Mouse (Mus musculus) heart, adult 2 months (tissue): ENCODE results near the gene Tmem44.

Source experiments
- CTCF ChIP-seq: fragments of 200-600 bp; IDR thresholded peaks from 2 replicates; pipeline ENCODE4 v1.8.1; 2022; ENCODE audit warnings: antibody characterized with exemption, mild to moderate bottlenecking, moderate library complexity
- EP300 ChIP-seq: fragments of 200-500 bp; IDR thresholded peaks from 2 replicates; pipeline ENCODE4 v1.6.1; 2011; ENCODE audit warnings: low read depth, low read length, control low read depth; ENCODE audit not compliant: insufficient read depth
- POLR2A ChIP-seq: fragments of 200-500 bp; IDR thresholded peaks from 2 replicates; pipeline ENCODE4 v1.6.1; 2011; ENCODE audit warnings: mild to moderate bottlenecking, low read depth, low read length, control low read depth; ENCODE audit not compliant: insufficient read depth

GRCm38 (mm10) chr16:30517666-30518283 lies 32.9 kb downstream of the Tmem44 start:
- TF ChIP-seq CTCF (no peak), POLR2A (0 out of 2 replicates have a peak, but pooled peaks have one; percentile 21), EP300 (0 out of 2 replicates have a peak, but pooled peaks have one; percentile 8)
